Comparison of ENCODE assay signal across 29 mouse cellular contexts in the genomic region with DNA sequence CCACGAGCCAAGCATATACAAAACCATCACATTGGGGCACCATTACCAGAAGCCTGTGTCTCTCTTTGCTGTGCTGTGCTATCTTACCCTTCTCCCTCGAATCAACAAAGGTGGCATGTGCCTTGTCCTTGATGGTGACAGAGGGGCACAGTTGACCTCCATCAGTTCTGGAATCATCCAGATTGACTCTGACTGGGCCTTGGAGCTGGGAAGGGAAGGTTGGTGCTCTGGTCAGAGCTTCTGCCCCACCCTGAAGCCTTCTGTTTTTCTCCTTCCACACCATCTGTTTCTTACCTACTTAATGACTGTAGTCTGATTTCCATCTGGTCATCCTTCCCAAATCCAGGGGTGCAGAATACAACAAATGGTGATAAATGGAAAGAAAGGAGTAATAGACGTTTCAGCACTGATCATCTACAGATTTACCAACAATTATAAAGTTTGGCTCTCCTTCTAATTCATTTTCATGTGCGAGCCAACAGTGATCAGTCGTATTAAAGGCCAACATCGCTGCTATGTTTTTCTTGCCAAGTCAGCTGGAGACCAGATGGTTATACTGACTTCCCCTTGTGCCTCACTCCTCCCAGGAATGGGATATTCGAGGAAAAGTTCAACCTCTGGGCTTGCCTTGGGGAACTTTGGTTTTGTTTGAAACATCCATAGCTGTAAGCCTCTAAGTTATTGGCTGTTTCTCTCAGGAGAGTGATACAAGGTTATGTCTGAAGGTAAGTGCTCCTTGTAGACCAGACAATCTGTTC. TPM values are rescaled to one million over a fixed set of nuclear protein-coding genes. Genes with fewer than 3 reads are reported as not detected.
A peak's percentile ranks its signal among the peaks of the same experiment; 100 is the strongest.
DNase-seq lines count a peak whose midpoint lies in the region; ATAC-seq and TF ChIP-seq lines count a peak whose summit lies in the region.
"Had no signal": no experiment of that assay in that cellular context is flagged by ENCODE, and none has a peak within 500 bp of the region (broad histone marks: within the 10 kb centered on the region; RNA-seq: fewer than 3 reads in every experiment).

No protein-coding gene starts in this region.

- no peaks in the 10 kb centered on the region for H3K9me3 ChIP-seq in lung, postnatal 0 days (ENCODE audit: low read length)
- H3K9me3 ChIP-seq: embryonic facial prominence, embryonic 13.5 days; heart, embryonic 13.5 days; liver, embryonic 15.5 days; midbrain, embryonic 13.5 days; neural tube, embryonic 12.5 days; stomach, embryonic 15.5 days had no signal

- H3K9ac ChIP-seq in lung, postnatal 0 days (replicated peaks; ENCODE audit: low read depth): no peak overlapping the region
- H3K9ac ChIP-seq: embryonic facial prominence, embryonic 13.5 days; forebrain, postnatal 0 days; heart, embryonic 13.5 days; liver, embryonic 15.5 days; midbrain, embryonic 13.5 days; neural tube, embryonic 12.5 days; stomach, embryonic 15.5 days had no signal

- no peak overlapping the region for H3K4me3 ChIP-seq in lung, postnatal 0 days (ENCODE audit: low read depth, low read length)
- no peak overlapping the region for H3K4me3 ChIP-seq in brown adipose tissue, adult 24 weeks (ENCODE audit: insufficient read depth, low read depth, low read length)
- H3K4me3 ChIP-seq: embryonic facial prominence, embryonic 13.5 days; heart, adult 2 months; heart, embryonic 13.5 days; layer of hippocampus, adult 2 months; liver, embryonic 15.5 days; megakaryocyte, embryonic 14.5 days; midbrain, embryonic 13.5 days; neural tube, embryonic 12.5 days; stomach, embryonic 15.5 days had no signal

- no peak overlapping the region for H3K27ac ChIP-seq in lung, postnatal 0 days (ENCODE audit: low read length)
- H3K27ac ChIP-seq in brown adipose tissue, adult 24 weeks (replicated peaks; ENCODE audit: low read depth, low read length): peak overlapping the region; percentile 49
- H3K27ac ChIP-seq: embryonic facial prominence, embryonic 13.5 days; heart, adult 2 months; heart, embryonic 13.5 days; layer of hippocampus, adult 2 months; liver, embryonic 15.5 days; midbrain, embryonic 13.5 days; neural tube, embryonic 12.5 days; stomach, embryonic 15.5 days had no signal

- peak; percentile 30; the same call in 1 of the 2 replicates for ATAC-seq in lung, postnatal 0 days
- ATAC-seq in erythroblast, adult 5-6 weeks (replicated peaks; ENCODE audit: low FRiP score, poor library complexity, severe bottlenecking): no peak
- ATAC-seq: forebrain, postnatal 0 days; intestine, embryonic 16.5 days; midbrain, embryonic 13.5 days had no signal

- no peak for TF ChIP-seq CTCF in lung, postnatal 0 days (IDR thresholded peaks at IDR 0.05)

- no peaks in the 10 kb centered on the region for H3K27me3 ChIP-seq in lung, postnatal 0 days (replicated peaks; ENCODE audit: insufficient read depth, low read length)
- H3K27me3 ChIP-seq: heart, embryonic 13.5 days; liver, embryonic 15.5 days; midbrain, embryonic 13.5 days; neural tube, embryonic 12.5 days; stomach, embryonic 15.5 days had no signal

- H3K4me1 ChIP-seq in lung, postnatal 0 days (ENCODE audit: insufficient read depth, low read depth, low read length): no peaks in the 10 kb centered on the region
- H3K4me1 ChIP-seq in brown adipose tissue, adult 24 weeks (ENCODE audit: control insufficient read depth, insufficient read depth, insufficient read length, low read length): peaks cover 12% of the 10 kb centered on the region; the same call in 1 of the 2 replicates
- H3K4me1 ChIP-seq: embryonic facial prominence, embryonic 13.5 days; liver, embryonic 15.5 days; neural tube, embryonic 12.5 days; stomach, embryonic 15.5 days had no signal

- DNase-seq in heart, adult 11 months: peak; percentile 82
- DNase-seq in heart, postnatal 25 days (ENCODE audit: low spot score): no peak
- peak; percentile 63 for DNase-seq in lung, postnatal 0 days (ENCODE audit: low spot score)
- DNase-seq in lung, postnatal 4 days: no peak
- peak; percentile 43 for DNase-seq in cerebellum, adult 9-11 months
- DNase-seq in heart, postnatal 4 days: no peak
- DNase-seq: adrenal gland, postnatal 10 days; forebrain, postnatal 0 days; gastrocnemius, postnatal 25 days; heart, adult 2 months; kidney, adult 9 months; kidney, postnatal 25 days; liver; right cerebral cortex, adult 18-20 months; right cerebral cortex, postnatal 4 days; thymus, postnatal 25 days had no signal

- no peak for TF ChIP-seq EP300 in lung, postnatal 0 days (IDR thresholded peaks at IDR 0.05)

- H3K36me3 ChIP-seq in lung, postnatal 0 days (ENCODE audit: insufficient read depth, low read length): no peaks in the 10 kb centered on the region
- H3K36me3 ChIP-seq: embryonic facial prominence, embryonic 13.5 days; heart, embryonic 13.5 days; liver, embryonic 15.5 days; midbrain, embryonic 13.5 days; neural tube, embryonic 12.5 days; stomach, embryonic 15.5 days had no signal

- H3K4me2 ChIP-seq in lung, postnatal 0 days (replicated peaks; ENCODE audit: low read depth, low read length): no peak overlapping the region
- H3K4me2 ChIP-seq: embryonic facial prominence, embryonic 13.5 days; heart, embryonic 13.5 days; liver, embryonic 15.5 days; midbrain, embryonic 13.5 days; neural tube, embryonic 12.5 days; stomach, embryonic 15.5 days had no signal

- intact Hi-C loops in heart, postnatal 25 days (cut with DNase I): loop anchor here (5.0 kb wide), 1 partner anchor 760 kb away; no protein-coding TSS in a partner anchor

- 63% methylated on average over 7 of the region's 7 CpGs for WGBS in lung, postnatal 0 days

RNA-seq across cellular contexts. Expression of a gene that starts 55.1 kb away (rescaled TPM):
- total RNA-seq in heart, postnatal 25 days (2021): 1 to 10 TPM; 1.2 to 1.6 TPM
- 11.5 and 15.8 TPM in 2 replicates for polyA plus RNA-seq in lung, postnatal 0 days (2015; fragmentation: Nextera tagmentation; extraction: Ambion mirVana)
- polyA plus RNA-seq in brown adipose tissue, adult 24 weeks (2012; ENCODE audit: insufficient read depth, insufficient read length, missing spikeins): 3.1 and 3.3 TPM in 2 replicates
- not detected in 2 replicates for total RNA-seq in erythroblast, adult 5-6 weeks (2015; ENCODE audit: low replicate concordance)
- not detected in 2 replicates for total RNA-seq in erythroblast, adult 5-6 weeks (2017; ENCODE audit: low replicate concordance)
- 1 to 10 TPM; 2.3 to 2.6 TPM for total RNA-seq in heart, postnatal 4 days (2021)
- total RNA-seq: hematopoietic stem cell, adult 5-6 weeks; MEL had no signal

Comparison
In these comparisons a context has a peak if more than half of its experiments do, and no peak if none do; other contexts are left out.
1. DNase-seq: peak in heart, adult 11 months (single experiment), lung, postnatal 0 days (single experiment) and cerebellum, adult 9-11 months (single experiment); none in heart, postnatal 25 days (single experiment), lung, postnatal 4 days (0 of 2) and heart, postnatal 4 days (single experiment).